ENCODE assay signal across 17 mouse cellular contexts in genomic region chr2:164779481-164780086, GRCm38 (mm10). TPM values are rescaled to one million over a fixed set of nuclear protein-coding genes. Genes with fewer than 3 reads are reported as not detected.
DNase-seq lines count a peak whose midpoint lies in the region; ATAC-seq lines count a peak whose summit lies in the region.
"Had no signal": no experiment of that assay in that cellular context is flagged by ENCODE, and none has a peak within 500 bp of the region (broad histone marks: within the 10 kb centered on the region; RNA-seq: fewer than 3 reads in every experiment).

TSS of gene Tnnc2 (minus strand) at chr2:164779967.

- WGBS in liver, embryonic 16.5 days (ENCODE audit: insufficient replicate concordance), result 65% methylated on average over 8 of the region's 8 CpGs
- 61% methylated on average over 8 of the region's 8 CpGs for WGBS in limb, embryonic 15.5 days
- 75% methylated on average over 8 of the region's 8 CpGs for WGBS in forebrain, embryonic 14.5 days

- H3K9me3 ChIP-seq in liver, embryonic 16.5 days (replicated peaks; ENCODE audit: control insufficient read depth, low read length), result no peaks in the 10 kb centered on the region
- H3K9me3 ChIP-seq in limb, embryonic 15.5 days, result no peaks in the 10 kb centered on the region
- H3K9me3 ChIP-seq in forebrain, embryonic 14.5 days (replicated peaks; ENCODE audit: control insufficient read depth, low read length), result no peaks in the 10 kb centered on the region
- H3K9me3 ChIP-seq: heart, embryonic 12.5 days; liver, embryonic 13.5 days; midbrain, embryonic 13.5 days had no signal

- DNase-seq in adrenal gland, postnatal 4 days (ENCODE audit: low spot score in 2 of 2), result no peak
- DNase-seq in adrenal gland, postnatal 36 days, result no peak
- DNase-seq in liver, result no peak
- DNase-seq in gastrocnemius, adult 8-10 months (ENCODE audit: low spot score in 2 of 2), result peak; percentile 76 to 87
- DNase-seq in ovary, adult 18-20 months (ENCODE audit: low spot score), result no peak
- DNase-seq in forebrain, embryonic 14.5 days (ENCODE audit: low spot score), result no peak
- DNase-seq: adrenal gland, adult 2 months; liver, embryonic 13.5 days had no signal

- no peak within 1 kb of the TSS for H3K4me2 ChIP-seq in liver, embryonic 16.5 days (ENCODE audit: low read depth, low read length)
- no peak within 1 kb of the TSS for H3K4me2 ChIP-seq in limb, embryonic 15.5 days
- H3K4me2 ChIP-seq in forebrain, embryonic 14.5 days (ENCODE audit: low read length), result no peak within 1 kb of the TSS
- H3K4me2 ChIP-seq: heart, embryonic 12.5 days; liver, embryonic 13.5 days; midbrain, embryonic 13.5 days had no signal

- ATAC-seq in liver, embryonic 16.5 days (ENCODE audit: low read depth), result no peak
- ATAC-seq in limb, embryonic 15.5 days (ENCODE audit: insufficient number of reproducible peaks, low FRiP score, low TSS enrichment, low read depth), result no peak
- no peak for ATAC-seq in forebrain, embryonic 14.5 days
- ATAC-seq: intestine, embryonic 16.5 days; midbrain, embryonic 13.5 days had no signal

- H3K27me3 ChIP-seq in liver, embryonic 16.5 days (ENCODE audit: control insufficient read depth, insufficient read depth, low read depth, low read length), result peaks cover 11% of the 10 kb centered on the region
- no peaks in the 10 kb centered on the region for H3K27me3 ChIP-seq in limb, embryonic 15.5 days
- H3K27me3 ChIP-seq in forebrain, embryonic 14.5 days (replicated peaks; ENCODE audit: control insufficient read depth, insufficient read depth, low read length), result no peaks in the 10 kb centered on the region

- H3K4me3 ChIP-seq in liver, embryonic 16.5 days (ENCODE audit: low read depth, low read length), result no peak within 1 kb of the TSS
- no peak within 1 kb of the TSS for H3K4me3 ChIP-seq in limb, embryonic 15.5 days
- no peak within 1 kb of the TSS for H3K4me3 ChIP-seq in forebrain, embryonic 14.5 days (ENCODE audit: low read depth, low read length)
- H3K4me3 ChIP-seq: erythroblast, embryonic 14.5 days; heart, embryonic 12.5 days; liver, embryonic 13.5 days; midbrain, embryonic 13.5 days had no signal

- H3K4me1 ChIP-seq in liver, embryonic 16.5 days (ENCODE audit: control insufficient read depth, low read depth, low read length), result peaks cover under 1% of the 10 kb centered on the region
- peaks cover under 1% of the 10 kb centered on the region for H3K4me1 ChIP-seq in limb, embryonic 15.5 days
- H3K4me1 ChIP-seq in forebrain, embryonic 14.5 days (ENCODE audit: control insufficient read depth, insufficient read depth, low read length), result no peaks in the 10 kb centered on the region

- H3K27ac ChIP-seq in liver, embryonic 16.5 days (ENCODE audit: low read length), result no peak within 1 kb of the TSS
- no peak within 1 kb of the TSS for H3K27ac ChIP-seq in limb, embryonic 15.5 days
- no peak within 1 kb of the TSS for H3K27ac ChIP-seq in forebrain, embryonic 14.5 days (ENCODE audit: low read depth, low read length)
- H3K27ac ChIP-seq: liver, embryonic 13.5 days; macrophage; midbrain, embryonic 13.5 days had no signal

- no peak within 1 kb of the TSS for H3K9ac ChIP-seq in liver, embryonic 16.5 days (ENCODE audit: low read depth, low read length)
- H3K9ac ChIP-seq in limb, embryonic 15.5 days, result no peak within 1 kb of the TSS
- H3K9ac ChIP-seq in forebrain, embryonic 14.5 days (ENCODE audit: low read length), result no peak within 1 kb of the TSS
- H3K9ac ChIP-seq: heart, embryonic 12.5 days; liver, embryonic 13.5 days; midbrain, embryonic 13.5 days had no signal

- no peaks in the 10 kb centered on the region for H3K36me3 ChIP-seq in liver, embryonic 16.5 days (ENCODE audit: control insufficient read depth, insufficient read depth)
- H3K36me3 ChIP-seq in limb, embryonic 15.5 days, result no peaks in the 10 kb centered on the region
- no peaks in the 10 kb centered on the region for H3K36me3 ChIP-seq in forebrain, embryonic 14.5 days (ENCODE audit: control insufficient read depth, insufficient read depth, low read length)
- H3K36me3 ChIP-seq: heart, embryonic 12.5 days; liver, embryonic 13.5 days; midbrain, embryonic 13.5 days had no signal

RNA-seq across cellular contexts. Expression of gene Tnnc2, which starts in this region (rescaled TPM):
- total RNA-seq in adrenal gland, postnatal 4 days (2021), result 100 to 1,000 TPM in 1 of 2 experiments, 10 to 100 TPM in 1; 94.0 to 231 TPM
- total RNA-seq in adrenal gland, postnatal 36 days (2021), result under 1 TPM in 1 of 2 experiments, not detected in 1; 0.53 TPM
- 29.4 and 67.5 TPM in 2 replicates for polyA plus RNA-seq in liver, embryonic 16.5 days (2015; fragmentation: Nextera tagmentation; extraction: Ambion mirVana)
- total RNA-seq in gastrocnemius, adult 8-10 months (2022), result over 10,000 TPM; 10,643 to 17,408 (median 13,587) TPM
- 350 and 1,119 TPM in 2 replicates for polyA plus RNA-seq in limb, embryonic 15.5 days (2015; fragmentation: Nextera tagmentation; extraction: Ambion mirVana)
- not detected in 2 replicates for polyA plus RNA-seq in forebrain, embryonic 14.5 days (2014; fragmentation: Nextera tagmentation; extraction: Ambion mirVana)
- total RNA-seq: adrenal gland, adult 2 months; common myeloid progenitor, adult 5-6 weeks had no signal
- polyA plus RNA-seq: adrenal gland, adult 2 months; erythroblast, embryonic 14.5 days; macrophage; midbrain, embryonic 13.5 days; spleen, adult 2 months had no signal

Comparison
In these comparisons a context has a peak if more than half of its experiments do, and no peak if none do; other contexts are left out.
1. RNA of gene Tnnc2 (total RNA-seq): 10,643 to 17,408 TPM in gastrocnemius, adult 8-10 months and 94.0 to 231 TPM in adrenal gland, postnatal 4 days; 0.53 TPM in adrenal gland, postnatal 36 days; every median in the first group is over 10 times any median in the second.
2. RNA of gene Tnnc2 (total RNA-seq): 10,643 to 17,408 TPM in gastrocnemius, adult 8-10 months; 94.0 to 231 TPM in adrenal gland, postnatal 4 days; every median in the first group is over 10 times any median in the second.
3. RNA of gene Tnnc2 (polyA plus RNA-seq): 350 to 1,119 TPM in limb, embryonic 15.5 days and 29.4 to 67.5 TPM in liver, embryonic 16.5 days; not detected in forebrain, embryonic 14.5 days; every median in the first group is over 10 times any median in the second.
4. DNase-seq: peak in gastrocnemius, adult 8-10 months (2 of 2); none in adrenal gland, postnatal 4 days (0 of 2), adrenal gland, postnatal 36 days (0 of 2), liver (single experiment), ovary, adult 18-20 months (single experiment) and forebrain, embryonic 14.5 days (single experiment).